ENCODE assay signal across 12 mouse cellular contexts in the genomic region with DNA sequence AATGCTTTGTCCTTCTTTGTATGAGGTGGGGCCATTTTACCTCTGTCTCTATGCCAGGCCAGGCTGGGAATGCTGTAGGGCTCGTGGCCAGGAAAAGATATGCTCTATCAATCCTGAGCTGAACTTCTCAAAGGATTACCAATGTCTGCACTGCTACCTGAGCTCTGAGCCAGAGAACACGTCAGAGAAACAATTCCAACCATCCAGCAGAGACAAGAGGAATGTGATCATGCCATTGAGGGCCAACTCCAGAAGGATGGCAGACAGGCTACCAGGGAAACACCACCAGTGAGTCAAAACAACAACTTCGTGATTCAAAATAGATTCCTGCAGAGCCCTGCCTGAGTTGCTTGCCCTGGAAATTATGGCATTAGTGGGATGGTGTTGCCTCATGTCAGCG.
"Had no signal": no experiment of that assay in that cellular context is flagged by ENCODE, and none has a peak within 500 bp of the region (broad histone marks: within the 10 kb centered on the region; RNA-seq: fewer than 3 reads in every experiment).

No protein-coding gene starts in this region.

- DNase-seq: liver; liver, embryonic 13.5 days; lung, adult 18-20 months; right cerebral cortex, postnatal 14 days; thymus, adult 2 months; thymus, postnatal 25 days had no signal

- H3K27ac ChIP-seq: layer of hippocampus, adult 2 months; limb, embryonic 12.5 days; liver, embryonic 13.5 days; midbrain, embryonic 12.5 days; neural tube, embryonic 13.5 days; stomach, embryonic 15.5 days had no signal

- H3K4me1 ChIP-seq: limb, embryonic 12.5 days; liver, embryonic 13.5 days; midbrain, embryonic 12.5 days; stomach, embryonic 15.5 days had no signal

- H3K9ac ChIP-seq: limb, embryonic 12.5 days; liver, embryonic 13.5 days; midbrain, embryonic 12.5 days; neural tube, embryonic 13.5 days; stomach, embryonic 15.5 days had no signal

- H3K27me3 ChIP-seq: limb, embryonic 12.5 days; liver, embryonic 13.5 days; midbrain, embryonic 12.5 days; neural tube, embryonic 13.5 days; stomach, embryonic 15.5 days had no signal

- H3K4me3 ChIP-seq: layer of hippocampus, adult 2 months; limb, embryonic 12.5 days; liver, embryonic 13.5 days; midbrain, embryonic 12.5 days; neural tube, embryonic 13.5 days; stomach, embryonic 15.5 days had no signal

- H3K9me3 ChIP-seq: limb, embryonic 12.5 days; liver, embryonic 13.5 days; midbrain, embryonic 12.5 days; neural tube, embryonic 13.5 days; stomach, embryonic 15.5 days had no signal

- ATAC-seq: midbrain, embryonic 16.5 days had no signal

- H3K4me2 ChIP-seq: limb, embryonic 12.5 days; liver, embryonic 13.5 days; midbrain, embryonic 12.5 days; neural tube, embryonic 13.5 days; stomach, embryonic 15.5 days had no signal

- H3K36me3 ChIP-seq: limb, embryonic 12.5 days; liver, embryonic 13.5 days; midbrain, embryonic 12.5 days; neural tube, embryonic 13.5 days; stomach, embryonic 15.5 days had no signal
